Mouse (Mus musculus): ENCODE measurements around the gene Kank4. TPM values are rescaled to one million over a fixed set of nuclear protein-coding genes. Genes with fewer than 3 reads are reported as not detected.

Gene Kank4
- total RNA-seq, 2 experiments from 2014 or later: 1.6 to 1.9 TPM

DNA sequence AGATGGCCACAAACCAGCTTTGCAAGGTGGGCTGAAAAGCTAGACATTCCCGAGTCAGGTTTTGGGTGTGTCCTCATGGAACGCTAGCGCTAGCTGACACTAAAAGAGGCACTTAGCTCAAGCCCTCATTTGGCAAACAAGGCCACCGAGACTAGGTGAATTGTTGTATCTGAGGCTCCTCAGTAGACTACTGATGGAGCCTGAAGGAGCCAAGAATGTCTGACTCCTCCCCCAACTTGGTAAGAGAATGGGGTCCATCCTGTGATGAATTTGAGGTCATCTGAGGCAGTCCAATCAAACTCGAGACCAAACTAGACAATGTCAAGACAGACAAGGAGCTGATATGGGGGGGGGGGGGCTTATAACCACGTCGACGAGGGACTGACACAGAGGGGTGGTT is 31.5 kb downstream of the Kank4 start:
- DNase-seq: no peak
- intact Hi-C loops (cut with DNase I): no loop called here

DNA sequence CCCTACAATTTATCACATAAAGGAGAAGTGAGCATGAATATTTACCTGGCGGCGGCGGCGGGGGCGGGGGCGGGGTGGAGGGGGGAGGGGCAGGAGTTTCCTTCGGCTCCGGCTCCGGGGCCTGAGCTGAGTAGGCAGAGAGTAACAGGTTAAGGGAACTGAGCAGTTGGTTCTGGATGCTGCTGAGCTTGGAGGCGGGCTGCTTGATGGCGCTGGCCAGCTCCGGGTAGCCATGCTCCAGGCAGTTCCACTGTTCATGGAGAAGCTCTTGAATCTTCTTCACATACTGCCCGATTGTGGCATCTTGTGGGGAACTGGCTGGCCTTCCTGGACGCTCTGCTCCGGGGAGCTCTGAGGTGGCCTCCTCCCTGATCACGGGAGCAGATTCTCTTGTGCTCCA is 39.1 kb downstream of the Kank4 start:
- DNase-seq: no peak

DNA sequence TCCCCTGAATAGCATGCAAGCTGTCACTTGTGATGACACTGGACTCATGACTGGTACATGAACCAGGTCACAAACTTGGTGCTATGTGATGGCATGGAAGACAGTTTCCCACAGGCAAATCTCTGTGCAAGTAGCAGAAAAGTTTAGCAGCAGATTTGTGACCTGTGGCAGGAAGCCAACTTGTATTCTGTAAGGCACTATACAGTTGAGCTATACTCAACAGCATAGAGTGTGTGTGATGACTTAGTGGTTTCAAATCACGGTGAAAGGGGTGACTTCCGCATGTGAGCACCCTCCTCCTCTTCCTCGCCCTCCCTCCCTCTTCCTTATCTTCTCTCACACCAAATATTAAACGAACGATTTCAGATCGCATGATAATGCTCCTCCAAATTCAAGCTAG is 39.9 kb downstream of the Kank4 start:
- DNase-seq: no peak
- intact Hi-C loops (cut with DNase I): no loop called here

More for the DNA sequence above, 39.1 kb downstream of the Kank4 start:
- intact Hi-C loops (cut with DNase I): no loop called here

DNA sequence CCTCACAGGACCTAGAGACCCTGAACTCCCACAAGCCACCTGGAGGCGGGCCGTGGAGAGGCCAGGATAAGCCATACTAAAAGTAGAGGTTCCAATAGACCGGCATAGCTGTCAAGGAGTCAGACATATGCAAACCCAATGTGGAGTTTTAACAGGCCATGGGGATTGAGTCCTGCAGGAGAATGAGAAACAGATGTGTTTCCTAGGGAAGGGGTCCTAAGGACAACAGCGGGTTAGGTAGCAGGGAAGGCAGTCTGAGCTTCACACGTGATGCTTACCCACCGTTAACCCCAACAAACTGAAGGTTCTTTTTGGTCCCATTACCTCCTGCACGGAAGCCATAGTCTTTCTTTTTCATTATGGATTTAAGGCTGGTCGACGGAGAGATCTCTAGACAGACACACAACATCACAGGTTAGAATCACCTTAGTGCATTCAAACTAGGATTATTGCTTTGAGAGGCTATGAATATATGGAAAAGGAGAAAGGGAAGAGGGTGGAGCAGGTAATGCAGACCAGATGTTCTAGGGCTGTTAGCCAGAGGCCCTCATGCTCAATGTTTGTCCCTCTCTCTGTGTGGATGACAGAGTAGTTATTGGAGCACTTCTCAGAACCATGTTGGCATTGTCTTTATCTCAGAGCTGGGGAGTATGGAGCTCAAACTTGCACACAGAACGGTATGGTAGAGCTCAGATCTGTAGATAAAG is 40.5 kb downstream of the Kank4 start:
- no peak for DNase-seq
- intact Hi-C loops (cut with DNase I): no loop called here

DNA sequence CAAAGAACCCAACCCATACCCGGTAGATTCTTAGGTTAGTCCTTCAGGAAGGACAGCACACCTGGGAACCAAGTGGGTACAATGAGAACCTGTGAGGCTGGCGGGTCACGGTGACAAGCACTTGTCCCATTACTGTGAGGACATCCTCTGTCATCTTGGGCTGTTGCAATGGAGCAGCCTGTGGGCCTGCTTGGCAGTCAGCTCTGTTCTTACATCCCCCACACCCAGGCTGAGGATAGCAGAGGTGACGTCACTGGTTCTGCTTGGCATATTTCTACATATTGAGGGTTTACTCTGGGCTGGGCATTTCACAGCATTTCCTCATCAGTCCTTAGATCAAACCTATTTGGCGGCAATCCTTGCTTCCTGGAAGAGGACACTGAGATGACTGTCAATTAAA is 43.6 kb downstream of the Kank4 start:
- intact Hi-C loops (cut with DNase I): no loop called here

DNA sequence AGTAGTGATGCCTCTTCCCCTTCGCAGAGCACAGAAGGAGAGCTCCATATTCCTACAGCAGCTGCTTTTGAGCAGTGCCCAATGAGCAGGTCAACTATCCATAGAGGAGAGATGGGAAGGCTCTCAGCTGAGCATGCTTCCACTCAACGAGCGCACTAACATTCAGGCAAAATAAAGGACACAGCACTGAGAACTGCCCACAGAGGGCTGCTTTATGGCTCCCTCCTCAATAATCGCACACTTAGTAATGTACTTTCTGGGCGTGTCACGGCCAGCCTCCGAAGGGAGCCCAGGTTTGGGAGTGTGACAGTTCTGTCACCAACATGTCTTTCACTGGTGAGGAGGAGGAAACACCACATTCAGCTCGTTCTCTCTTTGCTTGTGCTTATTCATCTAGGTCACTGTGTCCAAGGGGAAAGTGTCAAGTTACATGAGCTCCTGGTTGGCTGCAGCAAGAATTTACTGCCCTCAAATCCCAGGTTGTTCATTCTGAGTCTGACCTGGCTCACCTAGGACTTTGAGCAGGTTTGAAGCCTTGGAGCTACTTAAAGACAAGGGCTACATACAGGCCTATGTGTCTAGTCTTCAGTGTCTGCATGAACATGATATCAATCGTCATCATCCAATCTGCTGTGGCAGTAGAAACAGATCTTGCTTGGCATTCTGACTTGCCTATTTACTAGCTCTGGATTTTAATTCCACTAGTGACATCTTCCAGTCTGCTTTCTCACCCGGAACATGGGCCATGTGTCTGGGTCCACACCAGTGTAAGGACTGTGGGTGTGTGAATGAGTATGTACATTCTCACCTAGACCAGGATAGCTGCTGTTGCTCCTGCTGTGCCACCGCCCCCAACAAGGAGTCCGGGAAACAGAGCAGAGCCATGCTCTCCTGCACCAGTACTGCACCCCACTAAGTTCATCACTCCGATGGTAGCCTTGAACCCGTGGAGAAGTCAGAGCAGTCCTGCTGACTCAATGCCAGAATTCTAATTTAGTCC is 49.9 kb downstream of the Kank4 start:
- intact Hi-C loops (cut with DNase I): no loop called here
- DNase-seq: no peak

More for the DNA sequence above, 43.6 kb downstream of the Kank4 start:
- DNase-seq: no peak

DNA sequence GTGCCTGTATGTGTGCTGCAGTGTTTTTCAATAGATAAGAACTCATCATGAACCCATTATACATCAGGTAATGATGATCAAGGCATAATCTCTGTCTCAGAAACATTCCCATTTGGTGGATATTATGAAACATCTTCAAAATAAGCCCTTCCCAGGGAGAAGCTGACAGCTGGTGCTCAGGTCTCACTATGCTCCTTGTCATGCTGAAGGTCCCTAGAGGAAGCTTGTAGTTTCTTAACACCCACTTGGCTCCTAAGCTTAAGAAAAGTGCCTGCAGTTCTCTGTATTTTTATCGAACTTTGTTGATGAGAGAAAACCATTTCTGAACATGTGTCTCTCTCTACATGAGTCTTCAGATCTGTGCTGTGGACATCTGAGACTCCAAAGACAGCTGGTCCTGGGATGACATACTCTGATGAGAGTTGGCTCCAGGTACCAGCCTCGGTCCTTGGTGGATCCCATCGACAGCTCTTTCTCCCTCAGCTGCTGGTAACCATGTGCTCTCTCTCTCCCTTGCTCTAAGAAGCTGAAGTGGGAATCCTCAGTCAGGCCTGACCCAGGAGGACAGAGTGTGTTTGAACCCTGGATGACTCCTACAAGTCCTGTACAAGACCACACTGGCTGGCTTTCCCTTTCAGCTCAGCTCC is 58.3 kb downstream of the Kank4 start:
- DNase-seq: no peak
- intact Hi-C loops (cut with DNase I): no loop called here

DNA sequence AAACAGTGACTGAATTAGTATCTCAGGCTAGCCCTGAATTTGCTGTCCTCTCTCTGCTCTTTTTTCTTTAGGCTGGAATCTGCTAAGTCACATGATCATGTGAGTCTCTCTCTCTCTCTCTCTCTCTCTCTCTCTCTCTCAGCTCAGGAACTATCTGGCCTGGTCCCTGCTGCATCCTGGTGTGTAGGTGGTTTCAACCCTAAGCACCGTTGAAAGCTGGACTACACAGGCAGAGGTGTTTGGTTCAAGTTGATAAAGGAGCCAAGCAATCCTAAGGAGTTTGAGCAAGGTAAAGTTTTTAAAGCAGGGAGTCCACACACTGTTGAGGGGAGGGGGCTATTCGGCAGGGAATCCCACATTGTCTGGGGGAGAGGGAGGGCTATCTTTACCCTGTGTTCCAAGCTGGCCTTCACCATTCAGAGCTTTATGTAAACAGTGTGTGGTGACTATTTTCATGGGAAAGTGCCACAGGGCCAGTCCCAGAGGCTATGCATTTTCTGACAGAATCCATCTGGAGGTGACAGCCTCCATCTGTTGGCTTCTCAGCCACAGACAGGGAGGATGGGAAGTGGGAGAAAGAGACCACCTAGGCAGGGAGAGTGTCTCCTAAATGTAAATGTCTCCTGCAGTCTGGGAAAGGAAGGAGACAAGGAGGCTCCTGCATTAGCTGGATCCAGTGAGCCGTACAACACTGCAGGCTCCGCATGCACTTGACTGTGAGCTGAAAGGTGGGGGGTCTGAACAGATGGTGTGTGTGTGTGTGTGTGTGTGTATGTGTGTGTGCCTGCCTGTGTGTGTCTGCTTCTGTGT is 59.1 kb downstream of the Kank4 start:
- intact Hi-C loops (cut with DNase I): no loop called here
- peak in 1 of 2 experiments; percentile 29 for DNase-seq

DNA sequence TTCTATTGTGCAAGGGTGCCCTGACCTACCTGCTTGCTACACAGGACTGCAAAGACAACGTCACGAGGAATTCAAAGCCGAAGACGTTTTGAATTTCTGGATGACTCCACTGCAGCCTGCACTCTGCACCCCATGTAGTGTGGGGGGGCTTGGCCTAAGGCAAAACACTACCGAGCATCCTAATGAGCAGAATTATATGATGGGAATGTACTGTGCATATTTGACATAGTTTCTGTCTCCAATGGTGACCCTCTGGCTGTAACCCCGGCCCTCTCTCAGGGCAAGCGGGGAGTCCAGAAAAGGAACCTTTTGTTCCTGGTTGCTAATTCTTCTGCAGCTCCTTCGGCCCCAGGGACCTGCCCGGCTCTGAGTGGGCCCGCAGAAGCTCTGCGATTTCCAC is 61.2 kb downstream of the Kank4 start:
- no peak for DNase-seq

DNA sequence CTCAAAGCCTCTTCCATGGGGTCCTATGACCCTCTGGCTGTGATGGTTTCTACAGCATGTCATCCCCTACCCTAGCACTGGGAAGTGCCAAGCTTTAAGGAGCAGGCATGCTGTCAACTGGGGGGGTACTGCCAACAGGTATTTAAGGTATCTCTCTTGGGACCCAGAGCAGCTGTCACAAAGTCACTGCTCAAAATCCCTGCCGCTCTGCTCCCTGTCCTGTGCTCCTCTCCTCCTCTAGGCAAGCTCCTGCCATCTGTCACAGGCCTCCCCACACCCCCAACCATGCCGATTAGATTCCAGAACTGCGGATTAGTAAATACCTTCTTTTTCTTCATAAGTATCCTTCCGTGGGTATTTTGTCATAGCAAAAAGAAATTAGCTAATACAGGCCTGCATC is 62.9 kb downstream of the Kank4 start:
- intact Hi-C loops (cut with DNase I): no loop called here
- no peak for DNase-seq

More for the DNA sequence above, 61.2 kb downstream of the Kank4 start:
- intact Hi-C loops (cut with DNase I): no loop called here

DNA sequence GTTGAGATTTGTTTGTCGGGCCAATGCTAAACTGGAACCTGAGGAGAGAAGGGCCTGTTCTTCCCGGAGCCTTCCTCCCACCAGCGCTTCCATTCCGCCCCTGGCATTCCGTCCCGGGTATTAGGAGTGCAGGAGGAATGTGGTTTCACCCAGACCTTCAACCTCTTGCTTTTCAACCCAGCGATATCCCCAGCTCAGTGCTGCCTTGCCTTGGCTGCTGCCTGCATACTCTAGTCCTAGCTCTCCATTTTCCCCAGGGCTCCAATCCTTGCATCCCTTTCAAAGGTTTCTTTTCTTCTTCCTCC is 73.5 kb downstream of the Kank4 start:
- DNase-seq: peak in 1 of 2 experiments; percentile 19
- intact Hi-C loops (cut with DNase I): no loop called here

DNA sequence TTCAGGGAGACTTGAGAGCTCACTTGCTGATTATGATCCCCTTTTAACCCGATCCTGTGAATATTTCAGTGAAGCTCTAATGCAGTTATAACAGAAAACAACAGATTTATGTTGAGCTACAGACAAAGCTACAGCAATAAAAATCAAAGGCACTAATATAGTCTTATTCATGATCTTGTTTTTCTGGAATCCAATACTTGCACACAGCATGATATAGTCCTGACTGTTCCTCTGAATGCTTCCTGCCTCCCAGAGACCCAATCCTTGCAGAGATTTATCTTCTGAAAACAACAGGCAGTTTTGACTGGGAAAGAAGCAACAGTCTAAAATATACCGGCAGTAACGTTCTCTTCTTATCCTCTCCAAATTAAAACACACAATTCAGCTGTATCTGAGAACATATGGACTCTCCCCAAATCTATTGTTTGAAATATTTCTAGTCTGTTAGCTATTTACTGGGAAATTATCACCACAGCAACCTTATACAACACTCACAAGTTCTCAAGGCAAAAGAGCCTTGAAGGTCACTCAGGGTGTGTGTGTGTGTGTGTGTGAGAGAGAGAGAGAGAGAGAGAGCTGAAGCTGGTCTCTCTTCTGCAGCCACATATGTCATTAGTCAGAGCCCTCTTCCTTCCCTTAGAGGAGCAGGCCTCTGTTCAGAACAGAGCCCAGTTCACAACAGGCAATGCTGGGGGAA is 74.0 kb downstream of the Kank4 start:
- intact Hi-C loops (cut with DNase I): no loop called here
- no peak for DNase-seq

DNA sequence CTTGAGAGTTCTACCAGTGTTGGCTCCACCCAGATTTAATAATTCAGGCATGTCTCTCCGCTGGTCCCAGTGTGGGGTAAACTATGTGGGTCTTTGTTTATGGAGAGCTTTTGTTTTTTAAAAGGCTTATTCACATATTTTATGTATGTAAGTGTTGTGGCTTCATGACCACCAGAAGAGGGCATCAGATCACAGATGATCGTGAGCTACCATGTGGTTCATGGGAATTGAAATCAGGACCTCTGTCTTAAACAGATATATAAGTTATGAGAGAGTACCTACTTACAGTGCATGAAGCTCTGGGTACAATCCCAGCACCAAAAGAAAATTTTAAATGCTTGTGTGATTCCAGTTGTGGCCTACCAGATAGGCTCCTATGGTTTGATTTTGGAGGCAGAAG is 77.6 kb downstream of the Kank4 start:
- DNase-seq: peak; percentile 33

DNA sequence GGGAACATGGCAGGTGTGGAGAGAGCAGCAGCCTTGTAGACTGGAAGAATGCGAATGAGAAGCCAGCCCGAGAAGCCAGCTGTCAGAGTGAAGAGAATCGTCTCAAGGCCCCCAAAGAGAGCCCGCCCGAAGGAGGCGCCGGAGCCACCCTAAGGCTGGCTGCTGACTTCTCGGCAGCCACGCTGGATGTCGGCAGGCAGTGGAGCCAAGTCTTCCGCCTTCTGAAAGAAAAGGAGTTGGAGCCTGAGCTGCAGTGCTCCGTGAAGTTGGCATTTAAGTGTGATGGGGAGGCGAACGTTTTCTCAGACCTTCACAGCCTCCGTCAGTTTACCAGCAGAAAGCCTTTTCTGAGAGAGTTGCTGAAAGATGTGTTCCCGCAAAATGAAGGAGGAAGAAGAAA is 83.7 kb downstream of the Kank4 start:
- DNase-seq: no peak
- intact Hi-C loops (cut with DNase I): no loop called here

More for the DNA sequence above, 77.6 kb downstream of the Kank4 start:
- intact Hi-C loops (cut with DNase I): loop anchor here (1.0 to 5.0 kb wide), 2 partner anchors 148 to 443 kb away; no protein-coding TSS in a partner anchor

DNA sequence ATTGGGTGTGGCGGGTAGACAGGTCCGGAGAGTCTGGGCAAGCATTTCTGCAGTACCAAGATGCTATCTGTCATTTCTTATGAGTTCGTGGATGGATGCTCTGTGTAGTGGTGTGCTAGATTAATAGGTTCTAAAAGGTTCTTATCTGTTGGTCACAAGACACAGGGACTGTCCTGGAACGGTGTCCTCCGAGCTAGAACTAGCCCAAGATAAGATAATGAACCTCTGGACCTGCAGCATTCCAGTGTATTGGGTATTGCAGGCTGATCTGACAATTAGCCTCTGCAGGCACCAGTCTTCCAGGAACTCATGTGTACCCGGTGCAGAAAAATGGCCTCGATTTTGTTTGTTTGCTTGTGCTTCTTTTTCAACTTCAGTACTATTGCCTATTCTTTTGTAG is 88.6 kb downstream of the Kank4 start:
- DNase-seq: no peak
- intact Hi-C loops (cut with DNase I): no loop called here

DNA sequence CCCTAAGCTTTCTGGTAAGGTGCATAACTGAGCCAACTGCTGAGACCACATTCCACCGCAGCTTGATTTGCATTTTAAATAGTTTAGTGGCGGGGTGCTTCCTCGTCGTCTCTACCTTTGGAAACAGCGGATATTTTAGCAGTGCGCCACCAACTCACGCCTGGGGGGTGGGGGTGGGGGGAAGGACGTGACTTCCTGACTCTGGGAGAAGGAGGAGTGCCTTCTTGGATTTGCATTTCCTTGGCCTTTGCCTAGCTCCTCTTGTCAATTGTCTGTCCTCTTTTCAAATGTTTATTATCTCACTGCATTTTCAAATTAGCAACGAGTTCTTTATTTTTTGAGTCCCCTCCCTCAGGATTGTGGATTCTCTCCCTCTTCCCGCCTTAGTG is 89.4 kb downstream of the Kank4 start:
- intact Hi-C loops (cut with DNase I): no loop called here
- no peak for DNase-seq

DNA sequence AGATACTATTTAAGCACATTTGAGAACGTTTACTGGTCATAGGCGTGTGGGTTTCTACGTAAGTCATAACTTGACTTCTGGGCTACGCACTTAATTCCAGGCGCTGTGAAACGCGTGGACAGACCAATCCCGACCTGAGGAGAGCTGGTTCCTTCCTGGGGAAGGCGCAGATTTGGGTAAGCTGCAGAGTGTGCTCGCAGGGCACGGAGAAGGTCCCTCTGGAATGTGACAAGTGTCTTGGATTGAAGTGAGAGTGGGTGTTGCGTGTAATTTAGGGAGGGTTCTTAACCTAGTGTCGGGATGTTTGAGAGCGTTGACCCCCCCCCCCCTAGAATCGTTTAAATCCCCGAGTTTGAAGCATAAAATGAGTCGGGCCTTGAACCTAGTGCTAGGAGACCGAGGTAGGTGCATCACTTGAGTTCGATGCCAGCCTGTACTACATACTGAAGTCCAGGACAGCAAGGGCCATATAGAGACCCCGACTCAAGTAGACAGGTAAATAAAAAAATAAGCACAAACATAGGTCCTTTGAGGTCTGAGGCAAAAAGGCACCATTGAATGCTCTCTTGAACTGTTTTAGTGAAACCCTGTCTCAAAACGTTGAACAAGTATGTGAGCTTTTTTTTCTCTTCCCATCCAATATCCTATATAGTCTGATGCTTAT is 89.9 kb downstream of the Kank4 start:
- intact Hi-C loops (cut with DNase I): no loop called here
- DNase-seq: no peak

DNA sequence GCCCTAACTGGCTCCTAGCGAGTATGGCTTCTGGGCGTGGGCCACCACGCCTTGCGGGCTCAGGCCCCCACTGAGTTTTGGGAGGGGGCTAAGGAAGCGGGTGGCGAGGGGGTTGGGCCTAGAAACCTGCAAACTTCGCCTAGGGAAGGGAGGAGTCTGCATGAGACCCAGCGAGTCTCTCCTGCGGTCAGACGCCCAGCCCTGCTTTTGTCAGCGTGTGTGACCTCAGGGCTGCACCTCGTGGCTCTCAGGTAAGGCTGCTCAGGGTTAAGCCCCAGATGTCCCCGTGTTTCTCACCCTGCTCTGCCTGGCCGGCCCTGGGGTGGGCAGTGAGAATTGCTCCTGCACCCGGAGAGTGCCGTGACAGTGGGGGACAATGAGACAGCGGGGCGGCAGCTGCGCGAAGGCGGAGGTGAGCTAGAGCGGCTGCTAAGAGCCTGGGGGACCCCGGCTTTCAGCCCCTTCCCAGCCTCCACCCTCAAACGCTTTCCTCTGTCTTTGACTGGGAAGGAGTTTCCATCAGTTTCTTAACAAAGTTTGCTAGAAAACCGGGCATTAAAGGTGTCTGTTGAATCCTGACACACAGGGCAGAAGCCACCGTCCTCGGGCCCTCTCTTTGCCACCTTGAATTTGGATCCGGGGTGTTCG is 90.6 kb downstream of the Kank4 start, which contains the start of gene L1td1:
TSS of gene L1td1 (plus strand) at position 145 of the 648 bp plus-strand sequence.
- no peak for DNase-seq

DNA sequence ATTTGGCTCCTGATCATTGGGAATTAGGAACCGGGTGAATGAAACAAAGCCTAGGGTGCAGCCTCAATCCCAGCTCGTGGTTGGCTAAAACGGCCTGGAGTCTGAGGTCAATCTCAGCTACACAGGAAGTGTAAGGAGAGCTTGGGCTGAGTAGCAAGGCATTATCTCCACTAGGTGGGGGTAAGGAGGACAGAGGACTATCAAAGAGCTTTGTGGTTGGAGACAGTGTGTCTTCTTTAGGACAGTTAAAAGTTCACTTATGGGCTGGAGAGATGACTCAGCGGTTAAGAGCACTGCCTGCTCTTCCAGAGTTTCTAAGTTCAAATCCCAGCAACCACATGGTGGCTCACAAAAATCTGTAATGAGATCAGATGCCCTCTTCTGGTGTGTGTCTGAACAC is 91.9 kb downstream of the Kank4 start:
- DNase-seq: peak; percentile 7 to 20
- intact Hi-C loops (cut with DNase I): loop anchor here (2.0 kb wide), 1 partner anchor 161 kb away; no protein-coding TSS in a partner anchor

More for the DNA sequence above, 90.6 kb downstream of the Kank4 start, which contains the start of gene L1td1:
- intact Hi-C loops (cut with DNase I): no loop called here

Measured in heart, postnatal 10 days (tissue).